Mouse (Mus musculus) MEL (cell line): ENCODE measurements around the gene Gm10600. TPM values are rescaled to one million over a fixed set of nuclear protein-coding genes. Genes with fewer than 3 reads are reported as not detected.
"Not testable (repeated sequence)": the region's sequence is repeated elsewhere in the genome, so short reads cannot be mapped to it uniquely, and the experiment has no call there.

Source experiments
- DNase-seq: peaks from one replicate; pipeline ENCODE4 v3.0.0; 2011; ENCODE audit warnings: low read depth, low spot score
- H3K27ac ChIP-seq: 2 replicates; pipeline ENCODE4 v1.5.1; 2012; ENCODE audit warnings: low read depth, mild to moderate bottlenecking, control low read depth, low read length, moderate library complexity; ENCODE audit not compliant: control insufficient read depth
- H3K27me3 ChIP-seq, 2 experiments: fragments of 150-350 bp in 1 of 2; sonication (generic) in 1 of 2; 2 replicates each; pipeline ENCODE4 v1.6.1; 2012; ENCODE audit warnings: low read length in 2 of 2, mild to moderate bottlenecking in 2 of 2, improper control_type of control experiment in 1 of 2, moderate library complexity in 1 of 2; ENCODE audit not compliant: insufficient read depth in 2 of 2, control insufficient read depth in 1 of 2
- H3K36me3 ChIP-seq, 2 experiments: 2 replicates each; pipeline ENCODE4 v1.6.1; 2012 to 2014; ENCODE audit warnings: low read length in 2 of 2, improper control_type of control experiment in 1 of 2, inconsistent platforms in 1 of 2, mild to moderate bottlenecking in 1 of 2; ENCODE audit not compliant: insufficient read depth in 2 of 2, control insufficient read depth in 1 of 2
- H3K4me1 ChIP-seq, 2 experiments: fragments of 150-350 bp in 1 of 2; sonication (generic) in 1 of 2; 2 replicates each; pipeline ENCODE4 v1.6.1; 2012; ENCODE audit warnings: low read length in 2 of 2, improper control_type of control experiment in 1 of 2, mild to moderate bottlenecking in 1 of 2; ENCODE audit not compliant: insufficient read depth in 2 of 2, control insufficient read depth in 1 of 2
- H3K4me3 ChIP-seq, 2 experiments: fragments of 150-350 bp in 1 of 2; sonication (generic) in 1 of 2; 2 replicates each; pipeline ENCODE4 v1.5.1; 2012; ENCODE audit warnings: low read depth in 2 of 2, low read length in 2 of 2, mild to moderate bottlenecking in 2 of 2, moderate library complexity in 2 of 2, control low read depth in 1 of 2, improper control_type of control experiment in 1 of 2; ENCODE audit not compliant: control insufficient read depth in 1 of 2, insufficient read depth in 1 of 2
- H3K79me2 ChIP-seq: 2 replicates; pipeline ENCODE4 v1.6.1; 2012; ENCODE audit warnings: mild to moderate bottlenecking, low read length, moderate library complexity; ENCODE audit not compliant: control insufficient read depth, poor library complexity, insufficient read depth
- H3K9ac ChIP-seq: 2 replicates; pipeline ENCODE4 v1.6.1; 2012; ENCODE audit warnings: low read depth, mild to moderate bottlenecking, control low read depth, low read length, moderate library complexity; ENCODE audit not compliant: control insufficient read depth, poor library complexity, severe bottlenecking
- H3K9me3 ChIP-seq: fragments of 150-350 bp; sonication (generic); replicated peaks from 2 replicates; pipeline ENCODE4 v1.6.1; 2012; ENCODE audit warnings: mild to moderate bottlenecking, low read length, improper control_type of control experiment, moderate library complexity; ENCODE audit not compliant: insufficient read depth
- polyA plus RNA-seq, 2 experiments: library from polyadenylated mRNA; stranded (reverse) in 1 of 2; unstranded in 1 of 2; fragments of >175 nt in 1 of 2; fragments of >200 nt in 1 of 2; gene quantifications; 2 replicates each; pipeline versions ENCODE4 v1.2.1 to v1.2.4; 2012; ENCODE audit warnings: low replicate concordance in 2 of 2, low read depth in 1 of 2; ENCODE audit not compliant: insufficient read length in 2 of 2, insufficient read depth in 1 of 2, missing spikeins in 1 of 2
- total RNA-seq: library from RNA; depleted of rRNA; stranded (reverse); fragments of 300-350 nt; gene quantifications from 2 replicates; pipeline ENCODE4 v1.2.3, GENCODE M21; 2012; rRNA removed

Gene Gm10600
- total RNA-seq: 0.15 TPM in 1 of 2 replicates, not detected in the other
- under 1 TPM in 1 of 2 experiments, not detected in 1; 0.14 TPM for polyA plus RNA-seq

DNA sequence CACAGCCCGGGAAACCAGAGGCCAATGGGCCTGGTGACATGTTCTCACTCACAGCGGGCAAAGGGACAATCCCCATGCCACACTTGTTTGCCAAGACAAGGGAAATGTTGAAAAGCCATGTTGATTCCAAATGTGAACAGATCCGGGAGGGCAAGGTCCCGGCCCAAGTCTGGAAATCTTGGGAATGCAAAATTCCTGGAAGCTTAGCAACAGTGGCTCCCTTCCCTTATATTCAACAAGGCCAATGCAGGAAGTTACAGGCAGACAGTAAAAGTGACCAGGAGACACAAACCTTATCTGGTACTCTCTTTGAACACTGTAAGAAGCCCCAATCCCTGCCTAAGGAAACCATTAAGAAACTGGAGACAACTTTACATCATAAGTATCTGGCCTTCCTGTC is at the start of gene Gm10600:
TSS of gene Gm10600 (plus strand) at position 301 of the 400 bp plus-strand sequence.
- not testable (repeated sequence) for H3K4me1 ChIP-seq, H3K27ac ChIP-seq, H3K36me3 ChIP-seq, DNase-seq, H3K9me3 ChIP-seq, H3K9ac ChIP-seq, H3K4me3 ChIP-seq, H3K27me3 ChIP-seq, H3K79me2 ChIP-seq

DNA sequence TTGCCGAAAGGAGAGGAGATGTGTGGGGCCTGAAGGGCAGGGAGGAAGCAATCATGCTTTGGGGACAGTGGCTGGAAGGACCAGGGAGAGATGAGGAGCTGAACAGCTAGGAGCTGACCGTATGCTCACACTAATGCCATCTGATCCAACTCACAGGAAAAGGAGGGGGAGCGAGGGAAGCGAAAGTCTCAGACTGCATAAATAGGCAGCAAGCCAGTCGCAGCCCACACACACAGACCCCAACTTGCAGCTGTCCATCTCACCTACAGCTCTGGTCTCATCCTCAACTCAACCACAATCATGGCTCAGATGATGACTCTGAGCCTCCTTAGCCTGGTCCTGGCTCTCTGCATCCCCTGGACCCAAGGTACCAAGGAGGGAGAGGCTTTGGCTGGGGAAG is 15.0 kb downstream of the Gm10600 start, which contains the start of gene Ccl21b:
TSS of gene Ccl21b (plus strand) at position 301 of the 400 bp plus-strand sequence.
- H3K36me3 ChIP-seq, DNase-seq, H3K9ac ChIP-seq, H3K79me2 ChIP-seq, H3K4me1 ChIP-seq, H3K9me3 ChIP-seq, H3K27ac ChIP-seq, H3K4me3 ChIP-seq, H3K27me3 ChIP-seq: not testable (repeated sequence)

Other genes with a start within 250 kb of the Gm10600 start
- 0.12 TPM in 1 of 2 replicates, not detected in the other for gene Gm21093, start 205.9 kb upstream of the Gm10600 start, total RNA-seq
- under 1 TPM in 1 of 2 experiments, not detected in 1; 0.22 TPM for gene Gm21093, start 205.9 kb upstream of the Gm10600 start, polyA plus RNA-seq
- gene Gm3893, start 149.4 kb upstream of the Gm10600 start, total RNA-seq: not detected in 2 replicates
- not detected for gene Gm3893, start 149.4 kb upstream of the Gm10600 start, polyA plus RNA-seq
- not detected in 2 replicates for gene Gm13304, start 125.8 kb upstream of the Gm10600 start, total RNA-seq
- gene Gm13304, start 125.8 kb upstream of the Gm10600 start, polyA plus RNA-seq: not detected
- gene Gm13306, start 87.2 kb upstream of the Gm10600 start, total RNA-seq: not detected in 2 replicates
- not detected for gene Gm13306, start 87.2 kb upstream of the Gm10600 start, polyA plus RNA-seq
- gene Gm13305, start 72.0 kb upstream of the Gm10600 start, total RNA-seq: not detected in 2 replicates
- gene Gm13305, start 72.0 kb upstream of the Gm10600 start, polyA plus RNA-seq: 1 to 10 TPM in 1 of 2 experiments, not detected in 1; 2.8 TPM
- not detected in 2 replicates for gene Ccl21b, start 15.1 kb downstream of the Gm10600 start, total RNA-seq
- not detected for gene Ccl21b, start 15.1 kb downstream of the Gm10600 start, polyA plus RNA-seq
- gene Gm21953, start 53.6 kb downstream of the Gm10600 start, total RNA-seq: not detected in 2 replicates
- gene Gm21953, start 53.6 kb downstream of the Gm10600 start, polyA plus RNA-seq: under 1 TPM in 1 of 2 experiments, not detected in 1; 0.33 TPM
- gene Fam205a3, start 77.7 kb downstream of the Gm10600 start, total RNA-seq: not detected in 2 replicates
- gene Fam205a3, start 77.7 kb downstream of the Gm10600 start, polyA plus RNA-seq: not detected
- gene Gm21586, start 198.7 kb downstream of the Gm10600 start, total RNA-seq: not detected in 2 replicates
- under 1 TPM in 1 of 2 experiments, not detected in 1; 0.33 TPM for gene Gm21586, start 198.7 kb downstream of the Gm10600 start, polyA plus RNA-seq
- not detected in 2 replicates for gene Gm2163, start 226.1 kb downstream of the Gm10600 start, total RNA-seq
- not detected for gene Gm2163, start 226.1 kb downstream of the Gm10600 start, polyA plus RNA-seq